Mouse (Mus musculus) ES-Bruce4 (cell line): ENCODE results near the gene Smoc2.

Experiments used
- CTCF ChIP-seq: IDR thresholded peaks from one replicate; pipeline ENCODE4 v1.8.1; 2011; ENCODE audit warnings: low read depth, low read length
- EP300 ChIP-seq: IDR thresholded peaks from 2 replicates; pipeline ENCODE4 v1.6.1; 2011; ENCODE audit warnings: low read depth, low read length; ENCODE audit not compliant: insufficient read depth
- POLR2A ChIP-seq: IDR thresholded peaks from one replicate; pipeline ENCODE4 v1.8.1; 2011; ENCODE audit warnings: low read length; ENCODE audit not compliant: insufficient read depth

DNA sequence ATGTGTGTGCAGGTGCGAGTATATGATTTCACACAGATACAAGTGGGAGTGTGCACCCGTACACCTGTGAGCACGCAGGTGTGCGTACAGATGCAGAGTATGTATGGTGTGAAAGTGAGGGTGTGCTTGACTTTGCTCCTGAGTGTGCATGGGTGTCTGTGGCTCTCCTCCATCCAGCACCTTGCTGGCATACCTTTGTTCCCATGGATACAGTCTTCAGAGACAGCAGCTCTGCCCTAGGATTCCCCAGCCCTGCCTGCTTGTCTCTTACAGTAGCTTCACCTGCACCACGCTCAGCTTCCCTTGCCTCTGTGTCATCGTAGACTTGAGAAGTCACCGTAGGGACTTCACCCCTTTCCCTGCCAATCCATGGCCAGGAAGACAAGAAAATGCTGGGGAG is 51.2 kb downstream of the Smoc2 start:
- TF ChIP-seq CTCF (no peak), POLR2A (no peak), EP300 (no peak)
